Mouse (Mus musculus) B cell, adult (primary cell): Measurements from ENCODE around the gene Npy2r. TPM values are rescaled to one million over a fixed set of nuclear protein-coding genes. Genes with fewer than 3 reads are reported as not detected.

Source experiments
- total RNA-seq: library from RNA; stranded (reverse); gene quantifications from 4 replicates; pipeline ENCODE4 v1.2.4, GENCODE M21; 2023; ENCODE audit not compliant: inconsistent age

The Npy2r gene
- not detected in 4 replicates for total RNA-seq

GRCm38 (mm10) chr3:82547908-82548721 lies at the start of gene Npy2r:
Gene Npy2r (minus strand): TSS chr3:82548084.

Other genes starting within 250 kb of the Npy2r start
- 1.6 to 4.5 TPM (median 2.3 TPM) in 4 replicates for gene Map9, start 190.0 kb downstream of the Npy2r start, total RNA-seq